Mouse (Mus musculus): ENCODE results near the gene Atp11a. TPM values are rescaled to one million over a fixed set of nuclear protein-coding genes. Genes with fewer than 3 reads are reported as not detected.

Gene Atp11a
- total and polyA plus RNA-seq, 3 experiments = 20.9 to 39.7 TPM; not detected in 1

DNA sequence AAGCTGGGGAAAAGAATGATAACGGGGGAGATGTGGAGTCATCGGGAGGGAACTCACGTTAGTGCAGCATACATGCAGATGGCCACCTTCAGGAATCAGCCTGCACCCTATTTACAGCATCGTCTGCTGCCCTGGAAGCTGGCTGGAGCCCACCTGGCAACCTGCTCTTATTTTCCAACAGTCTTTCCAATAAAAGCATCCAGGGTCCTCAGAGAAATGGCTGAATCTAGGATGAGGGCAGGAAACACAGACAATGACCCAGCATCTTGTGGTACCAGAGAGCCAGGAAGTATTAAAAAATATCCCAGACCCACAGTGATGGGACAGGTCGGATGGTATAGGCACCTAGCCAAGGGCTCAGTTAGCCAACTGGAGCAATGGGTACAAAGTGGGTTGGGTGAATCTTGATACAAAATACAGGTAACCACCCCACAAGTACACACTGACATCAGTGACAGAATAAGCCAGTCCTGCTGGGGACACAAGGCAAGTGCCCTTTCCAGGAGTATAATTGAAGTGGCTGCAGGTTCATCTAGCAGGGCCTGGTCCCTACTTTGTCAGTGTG is 136.2 kb downstream of the Atp11a start:
- Histone ChIP-seq H3K27me3 (ENCODE audit: control insufficient read depth in 1 of 2, insufficient read depth in 2 of 2, low read length in 2 of 2) (no peaks in the 10 kb centered on the region), H3K79me2 (ENCODE audit: control insufficient read depth, insufficient read depth, low read length, poor library complexity) (no peaks in the 10 kb centered on the region), H3K9ac (ENCODE audit: control insufficient read depth, low read depth, low read length, poor library complexity, severe bottlenecking) (no peak overlapping the region), H3K9me3 (replicated peaks; ENCODE audit: insufficient read depth, low read length) (no peaks in the 10 kb centered on the region), H3K27ac (ENCODE audit: control insufficient read depth, low read depth, low read length) (no peak overlapping the region), H3K4me1 (ENCODE audit: control insufficient read depth in 1 of 2, insufficient read depth in 2 of 2, low read length in 2 of 2) (no peaks in the 10 kb centered on the region), H3K36me3 (ENCODE audit: control insufficient read depth in 1 of 2, insufficient read depth in 2 of 2, low read length in 2 of 2) (no peaks in the 10 kb centered on the region), H3K4me3 (ENCODE audit: control insufficient read depth in 1 of 2, insufficient read depth in 1 of 2, low read depth in 2 of 2, low read length in 2 of 2) (no peak overlapping the region)
- TF ChIP-seq SIN3A (IDR thresholded peaks at IDR 0.05; ENCODE audit: low read length) = no peak
- no peak for TF ChIP-seq USF2 (IDR thresholded peaks at IDR 0.05; ENCODE audit: borderline replicate concordance in 1 of 2, insufficient read depth in 1 of 2, low read depth in 1 of 2, low read length in 2 of 2)
- TF ChIP-seq MYB (IDR thresholded peaks at IDR 0.05; ENCODE audit: low read depth, low read length) = no peak
- TF ChIP-seq ZC3H11A (IDR thresholded peaks at IDR 0.05; ENCODE audit: low read depth, low read length) = no peak
- no peak for TF ChIP-seq CHD2 (IDR thresholded peaks at IDR 0.05; ENCODE audit: low read length)
- TF ChIP-seq MYC (IDR thresholded peaks at IDR 0.05; ENCODE audit: low read depth, low read length) = no peak
- TF ChIP-seq UBTF (IDR thresholded peaks at IDR 0.05; ENCODE audit: borderline replicate concordance, insufficient read depth, low read depth, low read length) = no peak
- TF ChIP-seq NRF1 (IDR thresholded peaks at IDR 0.05; ENCODE audit: insufficient read depth, low read depth, low read length, poor library complexity, severe bottlenecking) = no peak
- no peak for TF ChIP-seq MAFK (IDR thresholded peaks at IDR 0.05; ENCODE audit: borderline replicate concordance, low read depth, low read length)
- no peak for TF ChIP-seq ZNF384 (IDR thresholded peaks at IDR 0.05; ENCODE audit: low read depth, low read length)
- no peak for TF ChIP-seq RCOR1 (IDR thresholded peaks at IDR 0.05; ENCODE audit: low read depth, low read length)
- no peak for TF ChIP-seq POLR2AphosphoS2 (IDR thresholded peaks at IDR 0.05; ENCODE audit: low read length)
- TF ChIP-seq HCFC1 (IDR thresholded peaks at IDR 0.05; ENCODE audit: low read depth, low read length) = no peak
- TF ChIP-seq CTCF (IDR thresholded peaks at IDR 0.05 in 2 of 3, conservative IDR thresholded peaks at IDR 0.05 in 1 of 3; ENCODE audit: control insufficient read depth in 1 of 3, insufficient read depth in 1 of 3, low read depth in 2 of 3, low read length in 3 of 3, poor library complexity in 1 of 3, severe bottlenecking in 1 of 3) = no peak
- TF ChIP-seq POLR2AphosphoS5 (IDR thresholded peaks at IDR 0.05; ENCODE audit: borderline replicate concordance, low read depth, low read length) = no peak
- TF ChIP-seq GABPA (IDR thresholded peaks at IDR 0.05; ENCODE audit: low read depth, low read length) = no peak
- no peak for TF ChIP-seq EP300 (IDR thresholded peaks at IDR 0.05; ENCODE audit: low read depth in 1 of 2, low read length in 2 of 2)
- no peak for TF ChIP-seq TBP (IDR thresholded peaks at IDR 0.05; ENCODE audit: low read depth, low read length)
- no peak for DNase-seq (ENCODE audit: low read depth, low spot score)

DNA sequence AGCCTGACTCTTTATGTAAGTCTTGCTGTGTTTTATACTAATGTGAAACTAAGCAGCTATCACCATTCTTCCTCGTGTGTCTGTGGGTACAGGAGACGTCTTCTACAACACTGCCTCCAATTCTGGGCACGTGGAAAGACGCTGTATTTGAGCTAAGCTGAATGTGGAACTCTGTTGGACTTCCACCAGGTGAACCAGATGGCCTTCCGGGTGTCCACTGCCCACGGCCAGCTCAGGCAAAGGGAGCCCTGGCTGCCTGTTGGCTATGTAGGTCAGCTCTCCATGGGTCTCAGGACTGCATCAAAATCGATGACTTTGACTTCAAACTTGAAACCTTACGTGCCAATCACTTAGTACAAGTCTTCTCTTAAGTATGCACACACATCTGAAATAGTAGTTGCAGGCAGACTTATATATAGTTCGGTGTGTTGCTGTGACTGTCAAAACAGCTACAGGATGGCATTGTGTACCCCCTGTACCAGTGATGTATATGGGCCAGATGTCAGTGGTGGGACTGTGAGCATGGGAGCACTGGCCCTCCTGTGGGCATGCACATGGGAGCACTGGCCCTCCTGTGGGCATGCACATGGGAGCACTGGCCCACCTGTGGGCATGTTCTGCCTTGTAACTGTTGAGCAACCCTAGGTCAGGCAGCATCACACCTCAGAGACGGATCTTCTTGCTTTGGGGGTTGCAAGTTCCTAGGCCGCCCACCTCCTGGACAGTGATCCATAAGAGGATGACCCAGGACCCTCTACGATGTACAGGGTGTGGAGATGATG is 137.2 kb downstream of the Atp11a start:
- no peak for DNase-seq (ENCODE audit: low read depth, low spot score)
- Histone ChIP-seq H3K79me2 (ENCODE audit: control insufficient read depth, insufficient read depth, low read length, poor library complexity) (no peaks in the 10 kb centered on the region), H3K27me3 (ENCODE audit: control insufficient read depth in 1 of 2, insufficient read depth in 2 of 2, low read length in 2 of 2) (no peaks in the 10 kb centered on the region), H3K36me3 (ENCODE audit: control insufficient read depth in 1 of 2, insufficient read depth in 2 of 2, low read length in 2 of 2) (no peaks in the 10 kb centered on the region), H3K9ac (ENCODE audit: control insufficient read depth, low read depth, low read length, poor library complexity, severe bottlenecking) (no peak overlapping the region), H3K4me1 (ENCODE audit: control insufficient read depth in 1 of 2, insufficient read depth in 2 of 2, low read length in 2 of 2) (no peaks in the 10 kb centered on the region), H3K9me3 (replicated peaks; ENCODE audit: insufficient read depth, low read length) (no peaks in the 10 kb centered on the region), H3K4me3 (ENCODE audit: control insufficient read depth in 1 of 2, insufficient read depth in 1 of 2, low read depth in 2 of 2, low read length in 2 of 2) (no peak overlapping the region), H3K27ac (ENCODE audit: control insufficient read depth, low read depth, low read length) (no peak overlapping the region)
- TF ChIP-seq USF2 (IDR thresholded peaks at IDR 0.05; ENCODE audit: borderline replicate concordance in 1 of 2, insufficient read depth in 1 of 2, low read depth in 1 of 2, low read length in 2 of 2) (no peak), BHLHE40 (IDR thresholded peaks at IDR 0.05; ENCODE audit: borderline replicate concordance, low read depth, low read length) (no peak), NELFE (IDR thresholded peaks at IDR 0.05; ENCODE audit: low read depth, low read length) (no peak), POLR2AphosphoS5 (IDR thresholded peaks at IDR 0.05; ENCODE audit: borderline replicate concordance, low read depth, low read length) (no peak), ZNF384 (IDR thresholded peaks at IDR 0.05; ENCODE audit: low read depth, low read length) (no peak), MXI1 (IDR thresholded peaks at IDR 0.05; ENCODE audit: low read depth, low read length) (no peak), TAL1 (IDR thresholded peaks at IDR 0.05; ENCODE audit: low read length) (no peak), HCFC1 (IDR thresholded peaks at IDR 0.05; ENCODE audit: low read depth, low read length) (no peak), RAD21 (IDR thresholded peaks at IDR 0.05; ENCODE audit: low read depth, low read length) (no peak), MYB (IDR thresholded peaks at IDR 0.05; ENCODE audit: low read depth, low read length) (no peak), ZMIZ1 (IDR thresholded peaks at IDR 0.05; ENCODE audit: low read depth, low read length) (no peak), E2F4 (IDR thresholded peaks at IDR 0.05; ENCODE audit: borderline replicate concordance, low read depth, low read length) (no peak), JUND (IDR thresholded peaks at IDR 0.05; ENCODE audit: low read depth, low read length) (no peak), MEF2A (IDR thresholded peaks at IDR 0.05; ENCODE audit: extremely low read depth, insufficient replicate concordance, low read depth, low read length, poor library complexity, severe bottlenecking) (no peak), USF1 (IDR thresholded peaks at IDR 0.05; ENCODE audit: low read depth, low read length) (no peak), GATA1 (IDR thresholded peaks at IDR 0.05; ENCODE audit: low read depth, low read length) (no peak)
